Mouse (Mus musculus): Measurements from ENCODE around the gene Klhl21. TPM values are rescaled to one million over a fixed set of nuclear protein-coding genes. Genes with fewer than 3 reads are reported as not detected.

The Klhl21 gene
- polyA plus RNA-seq, 1 experiment from 2014 or later: 10.6 TPM

DNA sequence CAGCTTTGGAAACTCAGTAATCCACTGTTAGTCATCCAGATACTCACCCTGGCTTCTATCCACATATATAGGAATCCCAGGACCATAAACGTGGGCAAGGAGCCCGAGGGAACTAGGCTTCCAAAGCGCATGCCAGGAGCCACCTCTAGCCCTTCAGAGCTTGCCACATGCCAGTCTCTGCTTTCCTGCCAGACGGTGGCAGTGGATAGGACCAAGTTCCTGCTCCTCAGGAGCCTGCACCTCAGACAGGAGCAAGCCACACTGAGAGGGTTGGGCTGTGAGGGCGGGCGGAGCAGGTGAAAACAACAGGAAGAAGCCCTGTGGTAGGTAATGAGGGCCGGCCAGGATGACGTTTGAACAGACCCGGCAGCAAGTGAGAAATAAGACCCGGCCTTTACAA is 22.7 kb upstream of the Klhl21 start:
- Histone ChIP-seq H3K9me3 (replicated peaks) (no peaks in the 10 kb centered on the region), H3K4me1 (peaks cover 57% of the 10 kb centered on the region), H3K27ac (0 out of 2 replicates have a peak overlapping the region, but pooled peaks have one; percentile 21), H3K36me3 (peaks cover 72% of the 10 kb centered on the region), H3K4me3 (no peak overlapping the region), H3K27me3 (ENCODE audit: low read depth, poor library complexity, severe bottlenecking) (no peaks in the 10 kb centered on the region)
- WGBS: 32% methylated on average over 10 of the region's 10 CpGs
- no peak for DNase-seq (ENCODE audit: low spot score)

- Histone ChIP-seq H3K27ac (no peak overlapping the region), H3K36me3 (peaks cover 72% of the 10 kb centered on the region), H3K9me3 (replicated peaks) (no peaks in the 10 kb centered on the region), H3K4me1 (peaks cover 57% of the 10 kb centered on the region), H3K27me3 (ENCODE audit: low read depth, poor library complexity, severe bottlenecking) (no peaks in the 10 kb centered on the region), H3K4me3 (no peak overlapping the region)
- no peak for DNase-seq (ENCODE audit: low spot score)
- WGBS: 70% methylated on average over 8 of the region's 8 CpGs
Observed at GRCm38 (mm10) chr4:151986650-151987049, 22.0 kb upstream of the Klhl21 start.

DNA sequence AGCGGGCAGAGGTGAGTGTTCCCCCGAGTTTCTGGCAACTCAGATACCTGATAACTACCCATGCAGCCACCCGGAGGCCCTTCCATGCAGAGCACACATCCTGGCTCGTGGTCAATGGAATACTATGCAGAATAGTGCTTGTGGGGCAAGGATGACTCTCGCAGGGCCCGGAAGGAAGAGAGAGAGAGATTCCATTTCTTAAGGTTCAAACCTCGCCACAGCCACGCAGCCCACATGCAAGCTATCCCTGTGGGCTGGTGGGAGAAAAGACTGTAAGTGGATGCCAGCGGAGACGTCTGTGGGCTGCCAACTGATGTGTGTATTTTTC is 20.6 kb upstream of the Klhl21 start:
- no peak for DNase-seq (ENCODE audit: low spot score)
- peaks cover 72% of the 10 kb centered on the region for H3K36me3 ChIP-seq
- H3K9me3 ChIP-seq (replicated peaks): no peaks in the 10 kb centered on the region
- no peaks in the 10 kb centered on the region for H3K27me3 ChIP-seq (ENCODE audit: low read depth, poor library complexity, severe bottlenecking)
- peak overlapping the region; percentile 95 for H3K27ac ChIP-seq
- H3K4me3 ChIP-seq: peak overlapping the region; percentile 89
- H3K4me1 ChIP-seq: peaks cover 53% of the 10 kb centered on the region
- 31% methylated on average over 10 of the region's 10 CpGs for WGBS

DNA sequence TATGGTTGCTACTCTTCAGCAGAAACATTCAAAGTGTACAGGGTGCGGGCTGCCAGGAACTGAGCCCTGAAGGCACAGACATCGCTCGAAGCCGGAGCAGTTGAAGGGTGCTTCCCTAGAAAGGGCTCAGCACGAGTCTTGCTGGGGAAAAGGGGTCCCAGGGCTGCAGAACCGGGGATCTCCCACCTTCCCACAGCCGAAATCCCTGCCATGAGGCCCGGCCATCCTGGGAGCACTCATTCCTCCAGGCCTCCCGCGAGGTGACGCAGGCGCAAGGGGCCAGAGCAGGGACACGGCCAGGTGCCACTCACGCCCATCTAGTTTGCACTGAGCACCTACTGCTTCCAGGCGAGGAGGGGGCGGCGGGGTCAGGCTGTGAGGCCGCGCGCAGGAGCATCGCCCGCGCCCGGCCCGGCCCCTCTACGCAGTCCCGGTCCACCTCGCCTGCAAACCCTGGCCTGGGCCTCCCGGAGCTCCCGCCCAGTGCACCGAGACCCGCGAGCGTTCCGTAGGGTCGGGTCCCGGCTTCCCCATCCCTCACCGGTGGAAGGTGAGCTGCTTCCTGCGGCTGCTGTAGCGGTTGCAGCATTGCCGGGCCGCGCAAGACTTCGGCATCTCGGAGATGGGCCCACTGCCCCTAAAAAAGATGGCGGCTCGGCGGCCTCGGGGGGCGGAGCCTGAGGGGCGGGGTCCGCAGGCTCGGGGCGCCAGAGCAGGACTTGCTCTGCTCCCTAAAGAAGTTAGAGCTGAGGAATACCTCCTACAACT is 20.1 kb upstream of the Klhl21 start, which contains the start of gene Thap3:
Thap3 (minus strand) TSS at position 656 of the 768 bp plus-strand sequence.
- no peaks in the 10 kb centered on the region for H3K9me3 ChIP-seq (replicated peaks)
- peaks cover 72% of the 10 kb centered on the region for H3K36me3 ChIP-seq
- H3K27me3 ChIP-seq (ENCODE audit: low read depth, poor library complexity, severe bottlenecking): no peaks in the 10 kb centered on the region
- WGBS: 1% methylated on average over 54 of the region's 54 CpGs
- H3K4me1 ChIP-seq: peaks cover 52% of the 10 kb centered on the region
- peak; percentile 85 for DNase-seq (ENCODE audit: low spot score)
- peak within 1 kb of the TSS; percentile 95 for H3K27ac ChIP-seq
- peak within 1 kb of the TSS; percentile 89 for H3K4me3 ChIP-seq

DNA sequence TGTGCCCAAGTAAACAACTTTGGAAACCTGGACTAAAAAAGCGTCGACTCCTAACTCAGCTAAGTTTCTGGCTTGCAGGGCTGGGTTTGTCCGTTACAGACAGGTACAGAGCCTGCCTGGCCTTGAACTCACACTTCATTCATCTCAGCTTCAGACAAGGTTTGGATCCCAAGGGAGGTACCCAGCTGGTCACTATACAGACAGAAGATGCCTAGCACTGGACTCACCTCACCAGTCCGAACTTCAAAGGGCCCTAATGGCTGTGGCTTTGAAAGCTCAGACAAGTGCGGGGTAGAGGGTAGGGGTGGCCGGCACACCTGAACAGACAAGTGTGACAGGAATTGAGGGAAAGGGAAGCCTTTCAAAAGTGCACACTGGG is 19.5 kb upstream of the Klhl21 start:
- Histone ChIP-seq H3K9me3 (replicated peaks) (no peaks in the 10 kb centered on the region), H3K27ac (peak overlapping the region; percentile 95), H3K4me3 (peak overlapping the region; percentile 89), H3K36me3 (peaks cover 72% of the 10 kb centered on the region), H3K27me3 (ENCODE audit: low read depth, poor library complexity, severe bottlenecking) (no peaks in the 10 kb centered on the region), H3K4me1 (peaks cover 51% of the 10 kb centered on the region)
- WGBS: 25% methylated on average over 6 of the region's 6 CpGs
- DNase-seq (ENCODE audit: low spot score): no peak

- Histone ChIP-seq H3K27me3 (ENCODE audit: low read depth, poor library complexity, severe bottlenecking) (no peaks in the 10 kb centered on the region), H3K36me3 (peaks cover 49% of the 10 kb centered on the region), H3K4me1 (peaks cover 53% of the 10 kb centered on the region), H3K9me3 (replicated peaks) (no peaks in the 10 kb centered on the region), H3K4me3 (no peak overlapping the region), H3K27ac (no peak overlapping the region)
- no peak for DNase-seq (ENCODE audit: low spot score)
- WGBS: 95% methylated on average over 9 of the region's 9 CpGs
Observed at GRCm38 (mm10) chr4:151992091-151992490, 16.5 kb upstream of the Klhl21 start.

- DNase-seq (ENCODE audit: low spot score): no peak
- Histone ChIP-seq H3K4me1 (peaks cover 49% of the 10 kb centered on the region), H3K27ac (no peak overlapping the region), H3K4me3 (no peak overlapping the region), H3K27me3 (ENCODE audit: low read depth, poor library complexity, severe bottlenecking) (no peaks in the 10 kb centered on the region), H3K36me3 (peaks cover 49% of the 10 kb centered on the region), H3K9me3 (replicated peaks) (no peaks in the 10 kb centered on the region)
- WGBS: 87% methylated on average over 6 of the region's 6 CpGs
Observed at GRCm38 (mm10) chr4:151993035-151993434, 15.6 kb upstream of the Klhl21 start.

DNA sequence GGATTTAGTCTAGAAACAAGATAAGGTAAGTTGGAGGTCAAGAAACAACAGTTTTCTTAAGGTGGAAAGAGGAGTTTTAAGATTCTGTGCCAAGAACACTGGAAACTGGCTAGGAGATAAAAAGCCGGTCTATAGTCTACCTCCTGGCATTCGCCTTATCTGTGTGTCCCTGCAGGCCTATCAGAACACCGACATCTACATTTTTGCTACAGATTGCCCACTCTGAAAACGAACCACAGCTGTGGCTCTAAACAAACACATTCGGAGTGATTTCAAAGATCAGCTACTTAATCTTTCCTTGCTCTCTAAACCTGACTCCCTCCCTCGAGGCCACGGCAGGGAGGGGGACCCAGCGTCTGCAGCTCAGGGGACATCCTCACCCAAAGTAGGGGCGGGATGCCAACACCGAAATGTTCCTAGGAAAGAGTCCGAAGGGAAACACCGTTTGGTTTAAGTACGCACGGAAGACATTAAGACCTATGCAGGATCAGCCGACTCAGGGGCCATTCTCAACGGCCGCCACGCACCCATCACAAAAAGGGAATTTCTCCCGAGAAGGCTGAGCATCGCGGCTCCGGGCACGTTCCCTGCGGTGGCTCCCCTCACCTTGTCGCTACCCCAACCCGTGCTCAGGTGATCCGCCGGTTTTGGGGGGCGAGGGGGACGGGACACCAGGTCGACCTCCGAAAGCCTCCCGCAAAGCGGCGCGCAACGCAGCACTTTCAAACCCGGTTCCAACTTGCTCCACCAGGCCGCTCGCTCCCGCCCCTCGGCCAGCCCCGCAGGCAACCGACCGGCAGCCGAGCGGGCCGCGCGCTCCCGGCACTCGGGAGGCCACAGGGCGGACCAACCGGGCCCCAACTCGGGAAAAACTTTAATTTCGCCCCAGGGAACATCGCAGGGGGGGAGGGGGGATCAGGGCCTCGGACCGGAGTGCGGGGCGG is 14.1 kb upstream of the Klhl21 start:
- peak; percentile 69 for DNase-seq (ENCODE audit: low spot score)
- 2% methylated on average over 61 of the region's 61 CpGs for WGBS
- Histone ChIP-seq H3K4me1 (peaks cover 36% of the 10 kb centered on the region), H3K4me3 (peak overlapping the region; percentile 100), H3K36me3 (peaks cover 45% of the 10 kb centered on the region), H3K9me3 (replicated peaks) (no peaks in the 10 kb centered on the region), H3K27me3 (ENCODE audit: low read depth, poor library complexity, severe bottlenecking) (no peaks in the 10 kb centered on the region), H3K27ac (peak overlapping the region; percentile 96)

DNA sequence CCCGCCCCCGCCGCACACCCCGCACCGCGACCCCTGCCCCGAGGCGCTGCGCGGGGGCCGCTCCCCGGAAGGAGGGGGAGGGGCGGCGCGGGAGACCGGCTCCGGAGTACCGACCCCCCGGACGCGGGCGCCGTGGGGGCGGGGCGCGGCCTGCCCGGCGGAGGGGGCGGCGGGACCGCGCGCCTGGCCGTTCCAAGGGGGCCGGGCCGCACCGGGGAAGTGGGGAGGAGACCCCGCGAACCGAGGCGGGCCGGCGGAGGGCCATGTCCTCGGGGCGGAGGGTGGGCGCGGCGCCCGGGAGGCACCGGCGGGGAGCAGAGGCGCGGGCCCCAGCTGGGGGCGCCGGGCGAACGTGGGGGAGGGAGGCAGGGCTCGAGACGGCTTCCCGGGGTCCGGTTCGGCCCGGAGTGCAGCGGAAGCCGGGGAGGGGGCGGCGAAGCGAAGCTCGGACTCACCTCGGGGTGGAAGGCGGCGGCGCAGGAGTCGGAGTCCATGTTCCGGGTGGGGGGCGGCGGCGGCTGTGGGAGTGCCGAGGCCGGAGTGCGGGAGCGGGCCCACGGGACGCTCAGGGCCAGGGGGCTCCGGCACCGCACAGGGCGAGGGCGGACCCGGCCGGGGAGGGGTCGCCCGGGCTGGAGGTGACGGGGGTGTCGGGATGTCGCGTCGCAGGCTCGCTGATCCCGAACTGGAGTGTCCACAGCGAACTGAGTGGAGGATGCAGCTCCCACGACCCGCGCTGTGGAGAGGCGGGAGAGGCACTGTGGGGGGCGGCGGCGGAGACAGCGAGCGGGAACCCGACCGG is 13.0 kb upstream of the Klhl21 start:
- Histone ChIP-seq H3K36me3 (peaks cover 35% of the 10 kb centered on the region), H3K27ac (peak overlapping the region; percentile 96), H3K27me3 (ENCODE audit: low read depth, poor library complexity, severe bottlenecking) (no peaks in the 10 kb centered on the region), H3K9me3 (replicated peaks) (no peaks in the 10 kb centered on the region), H3K4me3 (peak overlapping the region; percentile 100), H3K4me1 (peaks cover 36% of the 10 kb centered on the region)
- no peak for DNase-seq (ENCODE audit: low spot score)
- under 1% methylated on average over 110 of the region's 111 CpGs for WGBS

DNA sequence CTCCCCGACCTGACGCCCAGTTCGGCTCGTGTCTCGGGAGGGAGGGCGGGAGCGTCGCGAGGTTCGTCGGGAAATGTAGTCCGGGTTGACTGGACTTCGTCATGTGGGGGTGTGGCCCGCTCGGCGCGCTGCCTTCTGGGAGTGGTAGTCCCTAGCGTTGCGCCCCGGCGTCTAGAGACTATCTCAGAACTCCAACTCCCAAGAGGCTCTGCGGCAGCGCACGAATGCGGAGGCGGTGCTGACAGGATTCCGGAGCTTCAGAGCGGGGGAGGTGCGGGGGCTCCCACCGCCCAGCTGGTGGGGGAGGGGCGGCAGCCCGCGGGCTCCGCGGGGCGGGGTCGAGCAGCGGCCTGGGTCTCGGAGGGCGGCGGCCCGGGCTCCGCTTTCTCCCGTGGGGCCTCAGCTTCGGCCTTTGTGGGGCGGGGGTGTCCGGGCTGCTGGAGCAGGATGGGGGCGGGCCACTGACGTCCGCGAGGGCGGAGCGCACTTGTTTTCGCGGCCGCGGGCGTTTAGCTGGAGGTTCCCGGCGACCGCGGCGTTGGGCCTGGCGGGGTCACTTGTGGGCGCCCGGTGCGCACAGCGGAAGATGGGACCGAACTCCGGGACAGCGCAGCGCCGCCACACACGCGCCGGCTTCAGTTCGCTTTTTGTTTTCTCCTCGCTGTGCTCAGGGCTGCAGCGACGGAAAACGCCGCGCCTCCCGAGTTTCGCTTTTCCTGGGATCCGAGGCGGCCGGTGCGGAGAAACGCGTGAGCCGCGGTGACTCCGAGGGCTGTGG is 12.2 kb upstream of the Klhl21 start, which contains the start of gene Phf13:
Phf13 (minus strand) TSS at position 86 of the 778 bp plus-strand sequence.
- peak within 1 kb of the TSS; percentile 96 for H3K27ac ChIP-seq
- H3K9me3 ChIP-seq (replicated peaks): no peaks in the 10 kb centered on the region
- H3K4me3 ChIP-seq: peak within 1 kb of the TSS; percentile 100
- peaks cover 36% of the 10 kb centered on the region for H3K4me1 ChIP-seq
- WGBS: under 1% methylated on average over 93 of the region's 94 CpGs
- H3K36me3 ChIP-seq: peaks cover 27% of the 10 kb centered on the region
- DNase-seq (ENCODE audit: low spot score): peak; percentile 98
- H3K27me3 ChIP-seq (ENCODE audit: low read depth, poor library complexity, severe bottlenecking): no peaks in the 10 kb centered on the region

DNA sequence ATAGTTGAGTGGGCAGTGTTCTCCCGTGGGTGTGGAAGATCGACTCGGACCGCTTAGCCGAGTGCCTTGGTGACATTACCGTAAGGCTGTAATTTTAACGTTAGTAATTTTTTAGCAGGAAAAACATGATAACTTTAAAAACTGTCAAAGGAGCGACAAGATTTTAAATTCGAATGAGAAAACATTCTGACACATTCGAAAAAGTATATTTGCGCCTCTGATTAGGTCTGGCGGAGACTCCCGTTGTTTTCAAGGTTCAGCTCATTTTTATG is 11.7 kb upstream of the Klhl21 start:
- peaks cover 22% of the 10 kb centered on the region for H3K36me3 ChIP-seq
- no peak for DNase-seq (ENCODE audit: low spot score)
- peak overlapping the region; percentile 100 for H3K4me3 ChIP-seq
- H3K4me1 ChIP-seq: peaks cover 36% of the 10 kb centered on the region
- no peaks in the 10 kb centered on the region for H3K9me3 ChIP-seq (replicated peaks)
- H3K27ac ChIP-seq: peak overlapping the region; percentile 96
- WGBS: 7% methylated on average over 13 of the region's 13 CpGs
- H3K27me3 ChIP-seq (ENCODE audit: low read depth, poor library complexity, severe bottlenecking): no peaks in the 10 kb centered on the region

DNA sequence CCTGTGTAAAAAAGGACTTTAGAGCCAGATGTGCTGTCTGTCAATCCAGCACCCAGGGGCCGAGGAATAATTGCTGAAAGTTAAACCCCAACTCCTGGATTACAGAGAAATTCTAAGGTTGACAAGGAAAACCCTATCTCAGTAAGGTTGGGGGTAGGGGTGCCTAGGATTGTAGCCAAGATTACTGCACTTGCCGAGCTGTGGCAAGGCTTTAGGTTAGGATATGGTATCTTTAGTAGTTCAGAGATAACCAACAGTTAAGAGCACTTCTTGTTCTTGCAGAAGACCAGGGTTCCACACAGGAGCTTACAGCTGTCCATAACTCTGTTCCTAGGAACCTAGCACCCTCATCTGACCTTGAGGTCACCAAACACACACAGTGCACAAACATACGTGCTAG is 10.9 kb upstream of the Klhl21 start:
- DNase-seq (ENCODE audit: low spot score): no peak
- no peak overlapping the region for H3K27ac ChIP-seq
- H3K4me1 ChIP-seq: peaks cover 36% of the 10 kb centered on the region
- H3K27me3 ChIP-seq (ENCODE audit: low read depth, poor library complexity, severe bottlenecking): no peaks in the 10 kb centered on the region
- WGBS: 74% methylated on average over 3 of the region's 3 CpGs
- no peak overlapping the region for H3K4me3 ChIP-seq
- peaks cover 13% of the 10 kb centered on the region for H3K36me3 ChIP-seq
- no peaks in the 10 kb centered on the region for H3K9me3 ChIP-seq (replicated peaks)

Measured in limb, embryonic 10.5 days (tissue).